Mouse (Mus musculus): Measurements from ENCODE around the gene Sgsm1. TPM values are rescaled to one million over a fixed set of nuclear protein-coding genes. Genes with fewer than 3 reads are reported as not detected.

The Sgsm1 gene
- total and polyA plus RNA-seq, 2 experiments from 2014 or later = 15.2 to 43.4 TPM

DNA sequence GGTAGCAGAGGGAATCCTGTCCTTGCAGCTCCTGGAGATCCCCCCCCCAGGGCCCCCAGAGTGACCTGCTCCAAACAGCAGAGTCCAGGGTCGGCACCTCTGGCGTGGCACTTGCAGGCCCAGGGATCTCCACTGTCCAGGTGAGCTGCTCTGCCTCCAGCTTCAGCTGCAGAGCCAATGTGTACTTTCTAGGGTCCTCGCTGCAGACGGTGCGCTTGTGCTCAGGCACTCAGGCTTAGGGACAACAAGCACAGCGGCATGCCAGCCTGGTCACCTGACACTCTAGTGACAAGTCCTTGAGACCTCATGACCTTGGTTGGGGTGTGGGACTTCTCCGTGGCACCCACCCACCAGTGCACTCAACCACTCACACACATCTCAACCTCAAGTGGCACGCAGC, 18.9 kb upstream of the Sgsm1 start:
- Histone ChIP-seq H3K4me3 (ENCODE audit: low read length) (no peak overlapping the region), H3K27me3 (ENCODE audit: insufficient read depth, low read length) (peaks cover 15% of the 10 kb centered on the region), H3K9me3 (ENCODE audit: low read length) (0 out of 2 replicates have a peak, but pooled peaks cover 3% of the 10 kb centered on the region), H3K4me1 (ENCODE audit: insufficient read depth, low read length) (no peaks in the 10 kb centered on the region), H3K4me2 (ENCODE audit: low read depth, low read length) (no peak overlapping the region), H3K36me3 (ENCODE audit: insufficient read depth, low read length) (no peaks in the 10 kb centered on the region), H3K9ac (replicated peaks; ENCODE audit: low read length) (no peak overlapping the region), H3K27ac (no peak overlapping the region)
- no peak for TF ChIP-seq CTCF (IDR thresholded peaks at IDR 0.05; ENCODE audit: low read depth)
- ATAC-seq (no peak), DNase-seq (ENCODE audit: low spot score) (no peak)
- WGBS = 87% methylated on average over 8 of the region's 8 CpGs

DNA sequence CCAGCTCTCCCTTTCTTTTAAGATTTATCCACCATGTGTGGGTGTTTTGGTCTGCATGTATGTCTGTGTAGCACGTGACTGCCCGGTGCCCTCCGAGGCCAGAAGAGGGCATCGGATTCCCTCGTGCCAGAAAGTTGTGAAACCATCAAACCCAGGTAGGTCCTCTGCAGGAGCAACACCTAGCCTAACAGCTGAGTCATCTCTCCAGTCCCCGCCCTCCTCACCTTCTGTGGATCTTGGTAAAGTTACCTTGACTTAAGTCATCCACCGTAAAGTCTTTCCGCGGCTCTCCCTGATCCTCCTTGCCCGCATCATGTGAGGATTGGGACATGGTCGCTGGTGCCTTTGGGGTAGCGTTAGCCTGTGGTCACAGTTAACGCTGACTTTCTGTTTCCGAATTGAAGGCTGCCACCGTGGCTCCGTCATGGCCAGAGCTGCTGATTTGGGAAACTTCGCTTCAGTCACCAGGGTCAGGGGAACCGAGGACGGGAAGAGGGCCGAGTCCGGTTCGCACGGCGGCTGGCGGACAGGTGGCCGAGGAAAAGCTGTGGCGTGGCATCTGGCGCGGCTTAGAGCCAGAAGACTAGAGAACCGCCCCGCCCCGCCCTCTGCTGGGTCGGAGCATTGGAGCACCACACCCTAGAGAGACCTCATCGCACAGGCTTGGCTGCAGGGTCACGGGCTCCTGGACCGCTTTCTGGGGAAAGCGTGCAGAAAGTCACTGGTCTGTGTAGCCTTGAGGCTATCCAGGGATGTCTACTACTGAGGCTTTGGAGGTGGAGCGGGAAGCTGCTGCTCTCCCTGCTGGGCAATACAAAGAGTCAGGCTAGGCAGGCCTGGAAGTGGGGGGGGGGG, 13.4 kb upstream of the Sgsm1 start:
- H3K4me1 ChIP-seq (ENCODE audit: insufficient read depth, low read length) = no peaks in the 10 kb centered on the region; the same call in 1 of the 2 replicates

DNA sequence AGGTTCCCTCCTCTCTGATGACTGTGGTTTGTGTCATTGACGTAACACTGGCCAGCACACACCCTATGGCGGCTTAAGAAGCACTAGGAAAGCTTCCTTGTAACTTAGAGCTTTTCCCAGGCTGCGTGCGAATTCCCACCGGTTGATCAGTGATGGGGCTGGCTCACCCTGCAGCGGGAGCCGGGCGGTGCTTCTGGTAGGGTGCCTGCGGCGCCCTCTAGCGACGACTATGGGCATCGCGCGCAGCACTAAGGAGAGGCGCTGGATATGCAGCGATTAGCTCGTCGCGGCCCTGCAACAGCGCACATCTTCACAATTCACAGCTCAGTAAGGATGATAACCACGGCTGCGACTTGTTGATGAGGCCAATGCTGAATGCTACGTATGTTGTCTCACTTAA, 3.4 kb upstream of the Sgsm1 start:
- DNase-seq (ENCODE audit: low spot score) (peak; percentile 92), ATAC-seq (peak; percentile 70)
- H3K36me3 ChIP-seq (ENCODE audit: insufficient read depth, low read length) = no peaks in the 10 kb centered on the region
- peak overlapping the region; percentile 46 for H3K4me2 ChIP-seq (ENCODE audit: low read depth, low read length)
- 1% methylated on average over 24 of the region's 24 CpGs for WGBS
- no peaks in the 10 kb centered on the region for H3K9me3 ChIP-seq (ENCODE audit: low read length)
- H3K4me3 ChIP-seq (ENCODE audit: low read length) = no peak overlapping the region
- no peak overlapping the region for H3K27ac ChIP-seq
- no peaks in the 10 kb centered on the region for H3K27me3 ChIP-seq (ENCODE audit: insufficient read depth, low read length)
- H3K9ac ChIP-seq (replicated peaks; ENCODE audit: low read length) = no peak overlapping the region
- H3K4me1 ChIP-seq (ENCODE audit: insufficient read depth, low read length) = peaks cover 9% of the 10 kb centered on the region; the same call in 1 of the 2 replicates
- peak; percentile 95 for TF ChIP-seq CTCF (IDR thresholded peaks at IDR 0.05; ENCODE audit: low read depth)

More for the DNA sequence above, 13.4 kb upstream of the Sgsm1 start:
- H3K36me3 ChIP-seq (ENCODE audit: insufficient read depth, low read length) = no peaks in the 10 kb centered on the region
- peak overlapping the region; percentile 24 for H3K4me3 ChIP-seq (ENCODE audit: low read length)
- H3K9ac ChIP-seq (replicated peaks; ENCODE audit: low read length) = peak overlapping the region; percentile 18; the same call in 1 of the 2 replicates
- H3K4me2 ChIP-seq (ENCODE audit: low read depth, low read length) = peak overlapping the region; percentile 58
- H3K27me3 ChIP-seq (ENCODE audit: insufficient read depth, low read length) = no peaks in the 10 kb centered on the region
- no peak overlapping the region for H3K27ac ChIP-seq
- TF ChIP-seq CTCF (IDR thresholded peaks at IDR 0.05; ENCODE audit: low read depth) = no peak
- 4% methylated on average over 38 of the region's 38 CpGs for WGBS
- DNase-seq (ENCODE audit: low spot score) (peak; percentile 51), ATAC-seq (peak; percentile 62; the same call in 1 of the 2 replicates)
- 0 out of 2 replicates have a peak, but pooled peaks cover 3% of the 10 kb centered on the region for H3K9me3 ChIP-seq (ENCODE audit: low read length)

DNA sequence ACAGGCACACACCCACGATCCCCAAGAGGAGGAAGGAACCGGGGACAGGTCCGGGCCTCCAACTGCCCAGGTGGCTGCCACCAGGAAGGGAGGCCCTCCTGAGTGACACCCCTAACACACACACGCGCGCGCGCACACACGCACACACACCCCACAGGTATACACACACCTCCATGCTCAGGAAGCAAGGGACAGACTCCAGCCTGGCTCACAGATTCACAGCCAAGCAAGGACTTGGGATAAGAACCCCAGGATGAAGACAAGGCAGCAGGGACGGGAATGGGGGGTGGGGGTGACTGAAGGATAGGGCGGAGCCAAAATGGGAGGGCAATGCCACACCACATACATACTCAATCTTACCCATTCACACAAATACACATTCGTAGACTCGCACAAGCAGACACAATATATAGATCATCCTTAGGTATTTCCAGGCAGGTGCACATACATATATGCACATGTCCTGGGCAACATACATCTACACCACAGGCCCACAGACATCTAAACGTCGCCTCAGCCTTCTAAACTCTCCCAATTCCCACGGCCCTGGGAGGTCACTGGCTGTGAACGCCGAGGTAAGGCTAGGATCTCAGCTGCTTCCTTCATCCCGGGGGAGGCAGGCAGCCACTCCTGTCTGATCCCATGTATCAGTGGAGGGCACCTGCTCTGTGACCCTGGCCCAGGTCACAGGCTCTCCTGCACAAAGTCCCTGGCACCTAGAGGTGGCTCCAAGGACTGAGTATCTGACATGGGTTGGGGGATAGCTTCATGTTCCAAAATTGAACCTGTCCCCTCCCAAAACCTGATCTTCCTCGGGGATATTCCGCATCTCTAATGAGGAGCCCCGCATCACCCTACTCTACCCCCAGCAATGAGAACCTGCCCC, 852 bp downstream of the Sgsm1 start:
- Histone ChIP-seq H3K4me2 (ENCODE audit: low read depth, low read length) (peak overlapping the region; percentile 76), H3K27ac (peak overlapping the region; percentile 67; the same call in 1 of the 2 replicates), H3K36me3 (ENCODE audit: insufficient read depth, low read length) (no peaks in the 10 kb centered on the region), H3K9me3 (ENCODE audit: low read length) (no peaks in the 10 kb centered on the region), H3K9ac (replicated peaks; ENCODE audit: low read length) (peak overlapping the region; percentile 83), H3K27me3 (ENCODE audit: insufficient read depth, low read length) (no peaks in the 10 kb centered on the region), H3K4me1 (ENCODE audit: insufficient read depth, low read length) (peaks cover 28% of the 10 kb centered on the region), H3K4me3 (ENCODE audit: low read length) (peak overlapping the region; percentile 78)
- DNase-seq (ENCODE audit: low spot score) (peak; percentile 17), ATAC-seq (no peak)
- WGBS = 49% methylated on average over 22 of the region's 22 CpGs
- no peak for TF ChIP-seq CTCF (IDR thresholded peaks at IDR 0.05; ENCODE audit: low read depth)

DNA sequence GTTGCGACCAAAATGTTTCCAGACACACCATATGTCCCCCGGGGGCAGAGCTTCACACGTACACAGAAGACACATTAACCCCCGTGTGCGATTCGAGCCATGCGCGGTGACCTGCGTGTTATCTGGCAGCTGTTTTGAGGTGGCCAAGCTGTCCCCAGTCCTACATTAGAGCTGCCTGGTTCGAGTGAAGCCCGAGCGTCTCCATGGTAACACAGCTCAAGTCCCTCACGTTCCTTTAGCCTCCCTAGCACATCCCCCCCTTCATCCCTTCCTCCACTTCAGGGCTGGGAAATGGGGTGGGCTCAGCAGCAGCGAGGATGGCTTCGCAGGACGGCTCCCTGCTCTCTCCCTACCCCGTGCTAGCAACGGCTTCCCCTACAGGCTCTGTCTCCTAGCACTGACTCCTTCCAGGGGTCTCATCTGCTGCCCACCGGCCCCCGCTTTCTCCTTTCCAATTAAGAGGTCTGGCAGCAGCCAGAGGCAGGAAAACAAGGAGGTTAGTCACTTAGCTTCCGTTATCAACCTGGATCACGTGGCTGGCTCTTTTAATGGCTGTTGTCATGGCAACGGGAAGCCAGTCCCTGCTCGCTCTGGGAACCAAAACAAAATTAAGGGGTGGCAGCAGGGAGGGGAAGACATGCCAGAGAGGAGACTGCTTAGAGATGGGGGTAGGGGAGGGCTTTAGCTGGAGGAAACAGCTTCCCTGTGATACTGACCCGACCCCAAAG, 3.7 kb downstream of the Sgsm1 start:
- H3K4me3 ChIP-seq (ENCODE audit: low read length) = peak overlapping the region; percentile 26
- ATAC-seq (peak; percentile 74), DNase-seq (ENCODE audit: low spot score) (peak; percentile 94)

DNA sequence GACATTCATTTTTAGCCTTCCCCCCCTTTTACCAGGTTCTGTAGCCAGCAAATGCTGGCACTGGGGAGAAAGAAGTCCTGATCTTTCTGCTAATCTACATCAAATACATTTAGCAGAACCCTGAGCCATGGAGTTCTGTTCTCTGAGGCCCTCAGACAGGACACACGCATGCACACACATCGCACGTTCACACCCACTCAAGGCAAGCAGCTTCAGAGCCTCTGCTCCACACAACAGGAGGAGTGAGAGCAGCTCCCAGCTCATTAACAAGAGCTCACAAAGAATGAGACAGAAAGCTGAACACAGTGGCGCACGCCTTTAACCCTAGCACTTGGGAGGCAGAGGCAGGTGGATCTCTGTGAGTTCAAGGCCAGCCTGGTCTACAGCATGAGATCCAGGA, 6.1 kb downstream of the Sgsm1 start:
- H3K27ac ChIP-seq = no peak overlapping the region
- H3K4me1 ChIP-seq (ENCODE audit: insufficient read depth, low read length) = peaks cover 21% of the 10 kb centered on the region
- no peaks in the 10 kb centered on the region for H3K9me3 ChIP-seq (ENCODE audit: low read length)
- TF ChIP-seq CTCF (IDR thresholded peaks at IDR 0.05; ENCODE audit: low read depth) = no peak
- no peak overlapping the region for H3K4me3 ChIP-seq (ENCODE audit: low read length)
- H3K36me3 ChIP-seq (ENCODE audit: insufficient read depth, low read length) = no peaks in the 10 kb centered on the region
- H3K4me2 ChIP-seq (ENCODE audit: low read depth, low read length) = no peak overlapping the region
- WGBS = 86% methylated on average over 5 of the region's 5 CpGs
- no peak for ATAC-seq
- no peaks in the 10 kb centered on the region for H3K27me3 ChIP-seq (ENCODE audit: insufficient read depth, low read length)
- no peak overlapping the region for H3K9ac ChIP-seq (replicated peaks; ENCODE audit: low read length)
- DNase-seq (ENCODE audit: low spot score) = no peak

More for the DNA sequence above, 3.7 kb downstream of the Sgsm1 start:
- 0 out of 2 replicates have a peak overlapping the region, but pooled peaks have one; percentile 19 for H3K9ac ChIP-seq (replicated peaks; ENCODE audit: low read length)
- peak overlapping the region; percentile 81 for H3K27ac ChIP-seq
- no peaks in the 10 kb centered on the region for H3K27me3 ChIP-seq (ENCODE audit: insufficient read depth, low read length)
- peaks cover 24% of the 10 kb centered on the region for H3K4me1 ChIP-seq (ENCODE audit: insufficient read depth, low read length)
- H3K4me2 ChIP-seq (ENCODE audit: low read depth, low read length) = peak overlapping the region; percentile 76
- no peak for TF ChIP-seq CTCF (IDR thresholded peaks at IDR 0.05; ENCODE audit: low read depth)
- under 1% methylated on average over 25 of the region's 25 CpGs for WGBS
- H3K36me3 ChIP-seq (ENCODE audit: insufficient read depth, low read length) = no peaks in the 10 kb centered on the region
- no peaks in the 10 kb centered on the region for H3K9me3 ChIP-seq (ENCODE audit: low read length)

All from hindbrain, postnatal 0 days (tissue).